Mouse (Mus musculus): Measurements from ENCODE around the gene Smap1. TPM values are rescaled to one million over a fixed set of nuclear protein-coding genes. Genes with fewer than 3 reads are reported as not detected.

Gene Smap1
- polyA plus RNA-seq, 1 experiment from 2014 or later = 78.3 TPM

DNA sequence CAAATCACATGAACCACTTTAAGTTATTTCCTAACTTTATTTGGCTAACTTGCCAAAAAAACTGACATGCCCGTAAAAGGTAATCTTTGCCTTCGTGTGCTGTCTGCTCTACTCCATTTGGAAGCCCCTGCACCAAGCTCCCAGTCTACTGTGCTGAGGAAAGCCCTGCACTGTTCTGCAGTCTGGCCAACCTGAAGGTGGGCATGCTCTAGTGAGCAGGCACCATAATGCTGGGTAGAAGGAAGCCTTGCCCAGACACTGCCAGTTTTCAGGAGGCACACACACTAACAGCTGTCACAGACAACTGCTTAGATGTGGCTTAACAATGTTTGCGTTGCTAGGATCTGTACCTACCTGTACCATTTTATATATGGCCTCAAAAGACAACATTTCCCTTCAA is 66.5 kb downstream of the Smap1 start:
- WGBS = 91% methylated on average over 3 of the region's 3 CpGs
- no peak overlapping the region for H3K4me3 ChIP-seq
- H3K4me1 ChIP-seq = no peaks in the 10 kb centered on the region
- ATAC-seq (ENCODE audit: low FRiP score) = no peak
- no peak overlapping the region for H3K4me2 ChIP-seq (replicated peaks)
- no peak overlapping the region for H3K27ac ChIP-seq
- H3K9ac ChIP-seq = no peak overlapping the region
- no peaks in the 10 kb centered on the region for H3K27me3 ChIP-seq
- peaks cover 16% of the 10 kb centered on the region for H3K36me3 ChIP-seq
- H3K9me3 ChIP-seq (replicated peaks) = no peaks in the 10 kb centered on the region

DNA sequence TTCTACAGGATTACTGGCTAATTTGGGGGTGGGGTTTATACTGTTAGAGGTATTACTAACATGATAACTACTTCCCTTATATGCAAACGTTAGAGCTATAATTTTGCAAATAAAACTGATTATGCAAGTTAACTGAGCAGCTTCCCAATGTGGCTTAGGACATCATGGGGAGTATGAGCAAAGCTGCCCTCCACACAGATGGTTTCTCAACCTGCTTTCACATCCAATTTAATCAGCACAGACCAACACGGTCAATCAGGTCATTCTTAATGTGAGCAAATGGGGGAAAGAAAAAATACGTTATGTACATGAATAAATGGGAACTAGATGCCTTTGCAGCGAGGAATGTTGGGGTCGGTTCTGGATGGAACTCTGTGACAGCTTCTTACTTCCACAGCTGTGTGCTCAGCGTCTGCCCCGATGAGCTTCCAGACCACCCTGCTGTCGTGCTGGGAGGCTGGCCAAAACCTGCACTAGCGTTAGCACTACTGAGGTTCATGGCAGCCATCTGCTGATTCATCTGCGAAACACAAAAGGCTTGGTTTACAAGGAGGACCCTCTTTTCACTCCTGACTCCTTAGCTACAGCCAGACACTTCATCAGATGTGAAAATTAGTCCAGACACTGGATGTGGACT is 76.0 kb downstream of the Smap1 start:
- no peak; the same call in 1 of the 2 replicates for ATAC-seq (ENCODE audit: low FRiP score)
- H3K9me3 ChIP-seq (replicated peaks) = no peaks in the 10 kb centered on the region
- H3K4me1 ChIP-seq = no peaks in the 10 kb centered on the region
- no peak overlapping the region for H3K27ac ChIP-seq
- no peaks in the 10 kb centered on the region for H3K27me3 ChIP-seq
- H3K9ac ChIP-seq = no peak overlapping the region
- H3K4me2 ChIP-seq (replicated peaks) = no peak overlapping the region
- 69% methylated on average over 10 of the region's 10 CpGs for WGBS
- peaks cover 43% of the 10 kb centered on the region for H3K36me3 ChIP-seq
- no peak overlapping the region for H3K4me3 ChIP-seq

DNA sequence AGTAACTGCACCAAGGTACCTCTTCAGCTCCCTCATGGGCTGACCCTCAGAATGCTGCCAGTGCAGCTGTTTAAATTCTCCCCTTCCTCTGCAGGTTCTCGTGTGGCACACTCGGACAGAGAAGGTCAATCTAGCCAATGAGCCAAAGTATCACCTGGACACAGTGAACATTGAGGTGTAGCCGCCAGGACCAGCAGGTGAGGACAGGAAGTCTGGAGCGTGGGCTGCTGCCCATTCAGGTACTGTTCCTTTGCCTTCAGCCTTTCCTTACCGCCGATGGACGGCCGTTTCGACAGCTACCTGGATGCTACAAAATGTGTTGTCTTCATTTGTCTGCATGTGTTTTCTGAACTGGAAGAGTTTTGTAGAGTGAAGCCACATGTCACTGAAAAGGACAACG is 77.1 kb downstream of the Smap1 start:
- H3K27ac ChIP-seq = no peak overlapping the region
- 96% methylated on average over 10 of the region's 10 CpGs for WGBS
- H3K9ac ChIP-seq = no peak overlapping the region
- H3K9me3 ChIP-seq (replicated peaks) = no peaks in the 10 kb centered on the region
- no peak for ATAC-seq (ENCODE audit: low FRiP score)
- no peak overlapping the region for H3K4me3 ChIP-seq
- H3K36me3 ChIP-seq = peaks cover 39% of the 10 kb centered on the region
- no peaks in the 10 kb centered on the region for H3K4me1 ChIP-seq
- no peak overlapping the region for H3K4me2 ChIP-seq (replicated peaks)
- no peaks in the 10 kb centered on the region for H3K27me3 ChIP-seq

DNA sequence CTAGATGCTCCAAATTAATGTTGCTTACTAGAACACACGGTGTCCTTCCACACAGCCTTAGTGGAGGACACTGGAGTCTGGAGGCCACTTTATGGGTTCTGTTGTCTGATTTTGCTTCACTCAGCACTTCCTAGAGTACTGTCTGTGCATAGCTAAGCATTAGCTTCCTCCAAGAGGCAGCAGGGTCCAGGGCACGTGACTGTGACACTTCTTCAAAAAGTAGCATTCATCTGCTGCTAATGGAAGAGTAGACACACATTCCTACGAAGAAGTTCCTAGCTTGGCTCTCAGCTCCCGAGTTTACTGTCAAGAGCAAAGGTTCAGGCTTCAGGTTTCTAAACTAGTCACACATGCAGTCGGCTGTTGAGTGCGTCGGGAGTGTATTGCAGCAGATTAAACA is 78.3 kb downstream of the Smap1 start:
- H3K4me2 ChIP-seq (replicated peaks) = no peak overlapping the region
- no peaks in the 10 kb centered on the region for H3K9me3 ChIP-seq (replicated peaks)
- H3K4me3 ChIP-seq = no peak overlapping the region
- no peak overlapping the region for H3K27ac ChIP-seq
- H3K36me3 ChIP-seq = peaks cover 36% of the 10 kb centered on the region
- ATAC-seq (ENCODE audit: low FRiP score) = no peak
- no peak overlapping the region for H3K9ac ChIP-seq
- 91% methylated on average over 7 of the region's 7 CpGs for WGBS
- H3K27me3 ChIP-seq = no peaks in the 10 kb centered on the region
- H3K4me1 ChIP-seq = no peaks in the 10 kb centered on the region

DNA sequence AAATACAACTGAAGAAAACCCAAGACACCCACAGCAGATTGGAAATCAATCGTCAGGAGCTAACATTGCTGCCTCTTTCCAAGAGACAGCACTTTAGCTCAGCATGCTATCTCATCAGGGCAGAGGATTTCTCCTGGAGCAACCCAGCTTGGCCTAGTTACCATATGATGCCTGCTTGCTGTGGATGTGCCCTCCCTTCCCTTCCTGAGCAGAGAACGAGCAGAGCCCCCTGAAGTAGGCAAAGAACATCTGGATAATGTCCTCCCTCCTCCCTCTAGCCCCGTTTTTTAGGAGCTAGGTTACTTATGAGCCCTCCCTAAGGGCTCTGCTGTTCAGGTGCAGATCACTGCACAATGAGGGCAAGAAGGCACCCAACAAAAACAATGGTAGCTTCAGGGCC is 79.5 kb downstream of the Smap1 start:
- Histone ChIP-seq H3K27me3 (no peaks in the 10 kb centered on the region), H3K9ac (no peak overlapping the region), H3K4me1 (no peaks in the 10 kb centered on the region), H3K4me3 (no peak overlapping the region), H3K36me3 (peaks cover 29% of the 10 kb centered on the region), H3K27ac (no peak overlapping the region), H3K9me3 (replicated peaks) (no peaks in the 10 kb centered on the region), H3K4me2 (replicated peaks) (no peak overlapping the region)
- 61% methylated on average over 3 of the region's 3 CpGs for WGBS
- no peak for ATAC-seq (ENCODE audit: low FRiP score)

DNA sequence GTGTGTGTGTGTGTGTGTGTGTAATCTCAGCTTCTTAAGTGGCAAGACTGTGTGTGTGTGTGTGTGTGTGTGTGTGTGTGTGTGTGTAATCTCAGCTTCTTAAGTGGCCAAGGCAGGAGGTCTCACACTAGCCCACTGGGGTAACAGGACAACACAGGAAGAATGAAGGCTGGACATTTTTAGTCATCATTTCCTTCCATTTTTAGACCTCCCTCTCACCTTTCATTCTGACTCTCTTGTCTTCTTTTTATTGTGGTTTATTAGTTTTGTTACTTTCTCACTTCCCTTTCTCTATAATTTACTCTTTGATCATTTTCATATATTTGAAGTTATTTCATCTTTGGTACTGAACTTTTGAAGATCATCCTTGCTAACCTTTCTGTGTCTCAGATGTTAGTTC is 81.2 kb downstream of the Smap1 start:
- Histone ChIP-seq H3K36me3 (peaks cover 23% of the 10 kb centered on the region; the same call in 1 of the 2 replicates), H3K4me2 (replicated peaks) (no peak overlapping the region), H3K27me3 (no peaks in the 10 kb centered on the region), H3K4me1 (no peaks in the 10 kb centered on the region), H3K9me3 (replicated peaks) (no peaks in the 10 kb centered on the region), H3K4me3 (no peak overlapping the region), H3K27ac (no peak overlapping the region), H3K9ac (no peak overlapping the region)
- no peak for ATAC-seq (ENCODE audit: low FRiP score)

DNA sequence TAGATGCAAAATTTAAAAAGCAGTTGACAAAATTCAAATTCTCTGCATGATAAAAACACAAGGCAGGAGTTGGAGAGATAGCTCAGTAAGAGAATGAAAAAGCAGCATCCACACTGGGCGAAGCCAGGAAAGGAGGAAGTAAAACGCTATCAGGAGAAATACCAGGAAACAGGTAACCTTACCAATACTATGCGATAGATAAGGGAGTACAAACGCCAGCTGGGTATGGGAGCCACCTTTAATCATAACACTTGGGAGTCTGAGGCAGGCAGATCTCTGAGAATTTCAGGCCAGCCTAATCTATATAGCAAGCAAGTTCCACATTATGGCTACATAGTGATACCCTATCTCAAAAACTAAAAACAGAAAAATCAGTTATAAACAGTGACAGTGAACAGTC is 85.5 kb downstream of the Smap1 start:
- no peak overlapping the region for H3K27ac ChIP-seq
- no peak overlapping the region for H3K4me2 ChIP-seq (replicated peaks)
- 0 out of 2 replicates have a peak, but pooled peaks cover under 1% of the 10 kb centered on the region for H3K36me3 ChIP-seq
- no peaks in the 10 kb centered on the region for H3K27me3 ChIP-seq
- H3K9ac ChIP-seq = no peak overlapping the region
- H3K4me1 ChIP-seq = no peaks in the 10 kb centered on the region
- ATAC-seq (ENCODE audit: low FRiP score) = no peak
- H3K9me3 ChIP-seq (replicated peaks) = no peaks in the 10 kb centered on the region
- WGBS = 89% methylated on average over 4 of the region's 4 CpGs
- no peak overlapping the region for H3K4me3 ChIP-seq

DNA sequence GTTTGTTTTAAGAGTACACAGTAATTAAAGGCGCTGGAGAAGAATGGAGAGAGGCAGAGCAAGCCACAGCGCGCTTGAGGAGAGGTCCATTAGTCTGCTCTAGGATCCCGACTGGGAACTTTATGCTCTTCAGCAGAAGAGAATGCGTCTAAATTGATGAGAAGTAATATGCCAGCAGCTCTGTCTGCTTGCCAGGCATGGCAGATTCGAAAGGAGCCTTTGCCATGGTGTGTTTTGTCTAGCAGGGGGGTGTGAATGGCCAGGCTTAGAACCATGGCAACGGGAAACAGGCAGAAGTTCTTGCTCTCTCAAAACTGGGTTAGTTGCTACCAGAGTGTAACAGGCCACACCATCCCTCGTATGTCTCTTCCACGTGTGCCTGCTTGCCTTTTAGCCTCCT is 87.3 kb downstream of the Smap1 start:
- Histone ChIP-seq H3K4me1 (no peaks in the 10 kb centered on the region), H3K27ac (no peak overlapping the region), H3K9me3 (replicated peaks) (no peaks in the 10 kb centered on the region), H3K4me2 (replicated peaks) (no peak overlapping the region), H3K9ac (no peak overlapping the region), H3K27me3 (no peaks in the 10 kb centered on the region), H3K36me3 (no peaks in the 10 kb centered on the region), H3K4me3 (no peak overlapping the region)
- WGBS = 67% methylated on average over 9 of the region's 9 CpGs
- peak; percentile 43; the same call in 1 of the 2 replicates for ATAC-seq (ENCODE audit: low FRiP score)

DNA sequence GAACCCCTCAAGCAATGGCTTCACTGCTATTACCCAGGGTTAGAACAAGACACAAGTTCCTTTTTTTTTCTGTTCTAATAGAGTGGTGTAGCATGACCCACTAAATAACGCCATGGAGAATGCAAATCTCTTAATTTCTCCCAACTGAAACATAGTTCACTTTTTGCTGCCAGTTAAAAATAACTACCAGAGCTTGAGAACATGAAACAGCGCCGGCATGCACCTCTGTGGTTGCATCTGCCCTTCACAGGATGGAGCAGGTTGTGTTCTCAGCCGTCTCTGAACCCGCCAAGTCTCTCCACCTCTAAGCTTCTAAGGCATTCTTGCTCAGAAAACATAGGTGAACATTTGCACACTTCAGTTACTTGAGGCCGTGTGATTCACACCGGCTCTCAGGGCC is 87.9 kb downstream of the Smap1 start:
- ATAC-seq (ENCODE audit: low FRiP score) = no peak
- Histone ChIP-seq H3K4me2 (replicated peaks) (no peak overlapping the region), H3K9ac (no peak overlapping the region), H3K36me3 (no peaks in the 10 kb centered on the region), H3K9me3 (replicated peaks) (no peaks in the 10 kb centered on the region), H3K4me1 (no peaks in the 10 kb centered on the region), H3K4me3 (no peak overlapping the region), H3K27ac (no peak overlapping the region), H3K27me3 (no peaks in the 10 kb centered on the region)
- 91% methylated on average over 7 of the region's 7 CpGs for WGBS

DNA sequence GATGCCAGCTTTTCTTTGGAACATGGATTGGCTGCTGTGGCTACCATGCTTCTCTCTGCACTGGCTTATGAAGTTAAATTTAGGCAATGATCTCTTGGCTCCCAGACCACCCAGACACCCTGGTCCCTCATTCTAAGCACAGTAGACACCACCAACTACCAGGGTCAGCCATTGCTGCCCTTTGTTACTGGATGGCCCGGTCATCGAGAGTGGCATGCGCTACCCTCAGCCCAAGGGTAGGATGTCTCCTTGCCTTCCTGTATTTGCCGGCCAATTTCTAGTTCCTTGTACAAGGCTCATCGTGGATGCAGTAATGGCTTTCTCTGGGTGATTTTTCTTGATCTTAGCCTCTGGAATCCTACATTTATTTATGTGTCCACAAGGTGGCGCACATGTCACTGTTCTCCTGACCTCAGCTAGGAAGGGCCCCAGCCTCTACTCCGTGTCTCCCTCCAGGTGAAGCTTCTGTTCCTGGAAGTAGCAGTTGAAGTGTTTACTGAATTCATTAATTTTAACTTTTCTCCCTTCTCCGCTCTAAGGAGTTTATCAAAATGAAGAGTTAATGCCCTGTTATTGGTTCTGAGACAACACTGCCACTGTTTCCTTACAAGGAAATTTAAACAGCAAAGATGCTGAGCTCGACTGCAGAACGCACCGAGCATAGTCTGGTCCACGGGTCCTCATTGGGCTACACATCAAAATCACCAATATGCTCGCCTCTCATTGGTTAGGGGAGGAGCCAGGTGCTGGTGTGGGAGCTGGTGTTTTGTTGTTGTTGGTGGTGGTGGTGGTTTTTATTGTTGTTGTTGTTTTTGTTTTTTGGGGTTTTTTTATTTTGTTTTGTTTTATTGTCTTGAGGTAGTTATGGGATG is 95.0 kb downstream of the Smap1 start:
- no peaks in the 10 kb centered on the region for H3K4me1 ChIP-seq
- H3K9ac ChIP-seq = no peak overlapping the region
- no peak overlapping the region for H3K27ac ChIP-seq
- peak; percentile 57 for ATAC-seq (ENCODE audit: low FRiP score)
- WGBS = 45% methylated on average over 13 of the region's 13 CpGs
- H3K9me3 ChIP-seq (replicated peaks) = no peaks in the 10 kb centered on the region
- no peaks in the 10 kb centered on the region for H3K27me3 ChIP-seq
- no peak overlapping the region for H3K4me3 ChIP-seq
- no peak overlapping the region for H3K4me2 ChIP-seq (replicated peaks)
- no peaks in the 10 kb centered on the region for H3K36me3 ChIP-seq

DNA sequence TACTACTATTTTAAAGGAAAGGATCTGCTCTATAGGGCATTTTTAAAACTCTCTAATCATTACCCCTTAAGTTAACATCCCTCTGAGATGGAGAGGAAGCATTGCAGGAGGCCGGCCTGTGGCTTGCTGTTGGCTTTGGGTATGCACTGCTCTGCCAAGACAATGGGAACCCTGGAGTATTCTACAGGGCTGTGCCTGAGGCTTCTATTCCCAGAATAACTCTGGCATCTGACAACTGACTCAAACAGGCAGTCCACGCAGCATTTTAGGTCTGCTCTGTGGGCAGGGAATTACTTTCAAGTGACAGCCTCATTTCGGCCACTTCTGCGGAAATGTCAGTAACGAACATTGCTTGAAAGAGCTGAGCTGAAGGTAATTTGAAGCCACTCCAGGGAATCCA is 100.5 kb downstream of the Smap1 start:
- no peak for ATAC-seq (ENCODE audit: low FRiP score)
- Histone ChIP-seq H3K9ac (no peak overlapping the region), H3K4me2 (replicated peaks) (no peak overlapping the region), H3K4me1 (no peaks in the 10 kb centered on the region), H3K27ac (no peak overlapping the region), H3K36me3 (no peaks in the 10 kb centered on the region), H3K27me3 (no peaks in the 10 kb centered on the region), H3K4me3 (no peak overlapping the region), H3K9me3 (replicated peaks) (no peaks in the 10 kb centered on the region)
- 72% methylated on average over 5 of the region's 5 CpGs for WGBS

DNA sequence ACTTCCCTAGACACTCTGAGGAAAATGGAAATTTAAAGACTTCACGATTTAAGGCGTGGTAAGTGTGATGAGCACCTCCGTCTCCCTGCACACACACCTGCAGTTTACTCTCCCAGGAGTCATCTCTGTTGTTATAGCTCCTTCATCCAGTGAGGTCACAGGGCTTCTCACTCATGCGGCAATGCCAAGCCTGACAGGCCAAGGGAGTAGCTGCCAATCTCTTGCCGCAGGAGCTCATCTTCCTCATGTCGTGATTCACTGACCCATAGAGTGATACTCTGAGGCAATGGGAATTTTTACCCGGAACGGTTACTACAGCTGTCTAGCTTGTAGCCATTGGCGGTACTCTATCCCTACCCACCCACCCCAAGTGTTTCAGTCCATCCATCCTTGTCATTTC is 123.8 kb downstream of the Smap1 start:
- Histone ChIP-seq H3K9ac (no peak overlapping the region), H3K27me3 (no peaks in the 10 kb centered on the region), H3K27ac (no peak overlapping the region), H3K9me3 (replicated peaks) (no peaks in the 10 kb centered on the region), H3K4me3 (no peak overlapping the region), H3K36me3 (no peaks in the 10 kb centered on the region), H3K4me1 (no peaks in the 10 kb centered on the region), H3K4me2 (replicated peaks) (no peak overlapping the region)
- ATAC-seq (ENCODE audit: low FRiP score) = no peak
- WGBS = 93% methylated on average over 9 of the region's 9 CpGs

Measured in hindbrain, embryonic 12.5 days (tissue).